ENCODE assay signal across 9 mouse cellular contexts in the genomic region with DNA sequence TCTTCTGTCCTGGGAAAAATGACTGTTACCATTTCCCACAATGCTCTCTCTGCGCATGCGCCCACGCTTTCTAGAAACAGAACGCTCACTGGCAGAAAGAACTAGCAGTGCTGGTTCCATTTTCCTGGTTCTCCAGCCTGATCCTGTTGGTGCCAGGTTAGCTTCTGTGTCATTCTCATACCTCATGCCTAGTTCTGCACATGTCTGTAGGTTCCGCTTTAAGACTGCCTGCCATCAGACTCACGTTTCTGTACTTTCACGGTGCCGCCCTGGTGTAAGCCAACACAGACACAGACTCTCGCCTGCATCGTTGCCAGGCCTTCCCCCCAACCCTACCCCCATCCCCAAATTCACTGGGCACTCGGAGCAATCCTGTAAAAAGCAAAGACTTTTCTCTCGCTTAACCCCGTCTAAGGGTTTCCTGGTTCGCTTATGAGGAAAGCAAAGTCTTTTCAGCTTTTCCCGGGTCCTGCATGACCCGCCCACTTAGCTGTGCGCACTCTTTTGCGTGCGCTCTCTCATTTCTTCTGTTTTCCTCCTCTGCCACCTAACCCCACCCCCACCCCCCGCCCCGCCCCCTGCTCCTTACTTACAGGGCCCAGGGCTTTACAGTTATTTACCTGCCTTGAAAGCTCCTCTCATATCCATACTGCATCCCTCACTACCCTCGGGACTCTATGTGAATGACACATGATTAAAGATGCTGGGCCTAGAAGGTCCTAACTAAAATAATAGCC. TPM values are rescaled to one million over a fixed set of nuclear protein-coding genes. Genes with fewer than 3 reads are reported as not detected.
DNase-seq lines count a peak whose midpoint lies in the region; ATAC-seq lines count a peak whose summit lies in the region.
"Had no signal": no experiment of that assay in that cellular context is flagged by ENCODE, and none has a peak within 500 bp of the region (broad histone marks: within the 10 kb centered on the region; RNA-seq: fewer than 3 reads in every experiment).

No protein-coding gene starts in this region.

- no peak overlapping the region for H3K27ac ChIP-seq in hindbrain, embryonic 12.5 days

- 0 out of 2 replicates have a peak, but pooled peaks cover 5% of the 10 kb centered on the region for H3K27me3 ChIP-seq in hindbrain, embryonic 12.5 days

- DNase-seq in kidney, adult 18-20 months, result peak; percentile 11
- no peak for DNase-seq in kidney, adult 11 months
- DNase-seq in fibroblast of lung, adult 2 months (ENCODE audit: low read depth), result peak; percentile 24
- peak; percentile 54 to 58 for DNase-seq in layer of hippocampus, postnatal 14 days (ENCODE audit: low spot score in 2 of 2)
- peak; percentile 42 for DNase-seq in lung, postnatal 10 days
- DNase-seq in right cerebral cortex, postnatal 14 days, result peak; percentile 59
- no peak for DNase-seq in Muller cell, postnatal 12 days (ENCODE audit: inconsistent ontology term)

- H3K9me3 ChIP-seq in hindbrain, embryonic 12.5 days (replicated peaks), result no peaks in the 10 kb centered on the region
- H3K9me3 ChIP-seq: G1E had no signal

- WGBS in hindbrain, embryonic 12.5 days, result 39% methylated on average over 22 of the region's 22 CpGs

- 0 out of 2 replicates have a peak, but pooled peaks cover 4% of the 10 kb centered on the region for H3K4me1 ChIP-seq in hindbrain, embryonic 12.5 days

- no peak for ATAC-seq in hindbrain, embryonic 12.5 days (ENCODE audit: low FRiP score)

- peak overlapping the region; percentile 22 for H3K4me3 ChIP-seq in hindbrain, embryonic 12.5 days

- peak overlapping the region; percentile 44 for H3K4me2 ChIP-seq in hindbrain, embryonic 12.5 days (replicated peaks)

- H3K36me3 ChIP-seq in hindbrain, embryonic 12.5 days, result no peaks in the 10 kb centered on the region
- H3K36me3 ChIP-seq: G1E had no signal

- H3K9ac ChIP-seq in hindbrain, embryonic 12.5 days, result peak overlapping the region; percentile 39

RNA-seq across cellular contexts. Expression of gene Cc2d2b, which starts 13.6 kb away (rescaled TPM):
- polyA plus RNA-seq in hindbrain, embryonic 12.5 days (2016; fragmentation: Nextera tagmentation; extraction: Ambion mirVana), result 0.25 TPM in 1 of 2 replicates, not detected in the other
- total RNA-seq in layer of hippocampus, postnatal 14 days (2021), result 1 to 10 TPM in 1 of 2 experiments, under 1 TPM in 1; 0.52 to 1.1 TPM

Comparison
In these comparisons a context has a peak if more than half of its experiments do, and no peak if none do; other contexts are left out.
1. DNase-seq: peak in kidney, adult 18-20 months (single experiment), fibroblast of lung, adult 2 months (single experiment), layer of hippocampus, postnatal 14 days (2 of 2), lung, postnatal 10 days (single experiment) and right cerebral cortex, postnatal 14 days (single experiment); none in kidney, adult 11 months (single experiment) and Muller cell, postnatal 12 days (single experiment).